Mouse (Mus musculus): ENCODE measurements around the gene Nipa1. TPM values are rescaled to one million over a fixed set of nuclear protein-coding genes. Genes with fewer than 3 reads are reported as not detected.
A peak's percentile ranks its signal among the peaks of the same experiment; 100 is the strongest.
"Not testable (repeated sequence)": the region's sequence is repeated elsewhere in the genome, so short reads cannot be mapped to it uniquely, and the experiment has no call there.

Gene Nipa1
- total RNA-seq, 1 experiment from 2014 or later = 11.0 TPM

DNA sequence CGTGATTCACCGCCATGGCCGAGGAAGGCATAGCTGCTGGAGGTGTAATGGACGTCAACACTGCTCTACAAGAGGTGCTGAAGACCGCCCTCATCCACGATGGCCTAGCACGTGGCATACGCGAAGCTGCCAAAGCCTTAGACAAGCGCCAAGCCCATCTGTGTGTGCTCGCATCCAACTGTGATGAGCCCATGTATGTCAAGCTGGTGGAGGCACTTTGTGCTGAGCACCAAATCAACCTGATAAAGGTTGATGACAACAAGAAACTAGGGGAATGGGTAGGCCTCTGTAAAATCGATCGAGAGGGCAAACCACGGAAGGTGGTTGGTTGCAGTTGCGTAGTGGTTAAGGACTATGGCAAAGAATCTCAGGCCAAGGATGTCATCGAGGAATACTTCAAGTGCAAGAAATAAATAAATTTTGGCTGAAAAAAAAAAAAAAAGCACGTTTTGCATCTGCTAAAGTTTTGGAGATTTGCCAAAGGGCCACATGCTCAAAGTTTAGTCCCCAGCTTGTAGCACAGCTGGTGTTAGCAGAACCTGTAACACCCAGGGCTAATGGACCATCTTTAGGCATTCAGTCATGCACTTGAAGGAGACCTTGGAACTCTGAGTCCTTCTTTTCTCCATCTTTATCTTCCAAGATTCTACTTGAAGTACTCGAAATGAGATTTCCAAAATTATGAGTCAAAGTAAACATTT is 5.6 kb downstream of the Nipa1 start:
- ATAC-seq (replicated peaks in 1 of 2; ENCODE audit: insufficient read depth in 1 of 2, low FRiP score in 2 of 2, low TSS enrichment in 1 of 2, low read depth in 1 of 2, poor library complexity in 2 of 2, severe bottlenecking in 2 of 2) = not testable (repeated sequence)

DNA sequence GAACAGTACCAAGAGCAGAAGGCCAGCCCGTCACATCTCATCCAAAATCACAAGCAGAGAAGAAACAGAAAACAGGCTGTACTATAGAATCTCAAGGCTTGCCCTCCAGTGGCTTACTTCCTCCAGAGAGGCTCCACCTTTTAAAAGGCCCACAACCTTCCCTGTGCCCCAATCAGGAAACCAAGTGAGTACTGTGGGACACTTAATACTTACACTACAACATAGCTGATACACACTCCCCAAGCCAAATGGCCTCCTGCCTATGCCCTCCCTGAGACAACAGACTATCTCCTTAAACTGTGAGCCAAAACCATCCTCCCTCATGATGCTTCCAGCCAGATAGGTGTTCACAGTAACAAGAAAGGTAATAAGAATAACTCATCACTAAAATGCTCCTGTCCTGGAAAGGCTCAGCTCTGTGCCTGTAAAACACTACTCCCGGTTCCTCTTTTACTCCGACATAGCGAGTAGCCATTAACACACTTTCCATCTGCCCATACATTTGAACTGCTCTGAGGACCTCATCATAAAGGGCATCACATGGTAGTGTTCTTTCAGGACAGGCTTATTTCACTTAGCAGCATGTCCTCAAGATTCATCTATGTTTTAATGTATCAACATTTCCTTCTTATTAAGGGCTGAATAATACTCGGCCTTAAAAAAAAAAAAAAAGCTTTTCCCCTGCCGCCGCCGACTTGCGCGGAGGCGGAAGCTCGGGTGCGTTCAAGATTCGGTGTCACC is 6.3 kb downstream of the Nipa1 start:
- ATAC-seq (replicated peaks in 1 of 2; ENCODE audit: insufficient read depth in 1 of 2, low FRiP score in 2 of 2, low TSS enrichment in 1 of 2, low read depth in 1 of 2, poor library complexity in 2 of 2, severe bottlenecking in 2 of 2) = no peak

DNA sequence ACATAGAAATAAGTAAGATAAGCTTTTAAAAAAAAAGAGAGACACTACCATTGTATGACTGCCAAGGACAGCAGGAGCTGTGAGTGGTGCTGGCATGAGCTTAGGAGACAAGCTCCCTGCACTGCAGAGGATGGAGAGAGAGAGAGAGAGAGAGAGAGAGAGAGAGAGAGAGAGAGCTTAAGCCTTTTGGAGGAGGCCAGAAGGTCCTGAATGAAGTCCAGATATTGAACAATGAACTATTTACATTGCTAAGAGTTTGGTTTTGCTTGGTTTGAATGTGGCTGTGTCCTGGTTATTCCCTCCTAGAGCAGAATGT is 8.8 kb downstream of the Nipa1 start:
- no peak for ATAC-seq (replicated peaks in 1 of 2; ENCODE audit: insufficient read depth in 1 of 2, low FRiP score in 2 of 2, low TSS enrichment in 1 of 2, low read depth in 1 of 2, poor library complexity in 2 of 2, severe bottlenecking in 2 of 2)

DNA sequence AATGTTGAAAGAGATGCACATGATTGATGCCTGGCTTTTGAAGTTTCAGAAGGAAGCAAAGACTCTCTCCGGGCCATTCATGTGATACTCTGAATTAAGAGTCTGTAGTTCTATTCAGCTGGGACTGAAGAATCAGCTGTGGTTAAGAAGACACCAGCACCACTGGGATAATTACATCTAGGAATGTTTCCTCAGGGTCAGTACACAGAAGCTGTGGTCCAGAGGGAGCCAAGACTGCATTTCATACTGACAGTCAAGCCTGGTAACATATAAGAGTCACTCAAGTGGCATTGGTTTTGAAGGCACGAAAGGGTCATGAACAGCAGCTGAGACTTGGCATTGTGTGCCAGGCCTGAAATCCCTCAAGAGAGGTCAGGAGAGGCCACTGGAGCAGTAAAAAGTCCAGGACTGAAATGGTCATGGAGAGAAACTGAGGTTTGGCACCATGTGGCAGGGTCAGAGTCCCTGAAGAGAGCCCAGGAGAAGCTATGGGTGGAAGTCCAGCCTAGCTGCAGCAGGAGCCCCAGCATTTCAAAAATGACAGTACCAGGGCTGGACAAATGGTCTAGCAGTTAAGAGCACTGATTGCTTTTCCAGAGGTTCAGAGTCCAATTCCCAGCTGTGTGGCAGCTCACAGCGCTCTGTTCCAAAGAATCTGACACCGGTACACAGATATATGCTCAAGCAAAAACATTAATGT is 9.3 kb downstream of the Nipa1 start:
- ATAC-seq (replicated peaks in 1 of 2; ENCODE audit: insufficient read depth in 1 of 2, low FRiP score in 2 of 2, low TSS enrichment in 1 of 2, low read depth in 1 of 2, poor library complexity in 2 of 2, severe bottlenecking in 2 of 2) = no peak

DNA sequence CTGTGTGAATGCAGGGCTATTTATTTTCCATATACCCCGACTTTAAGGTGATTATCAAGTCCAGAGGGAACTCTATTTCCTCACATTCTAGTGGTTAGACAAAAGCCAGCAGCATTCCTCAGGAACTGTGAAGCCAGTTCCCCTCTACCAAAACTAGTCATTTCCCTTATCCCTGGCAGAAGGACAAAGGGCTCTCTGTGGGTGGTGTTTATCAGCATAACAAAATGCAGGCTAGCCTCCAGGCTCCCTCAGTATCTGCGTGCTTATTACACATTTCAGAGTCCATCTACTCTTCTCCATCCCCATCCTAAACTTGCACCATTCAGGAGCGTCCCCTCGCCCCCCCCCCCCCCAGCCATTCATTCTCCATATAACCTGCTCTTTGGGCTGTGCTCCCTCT is 20.8 kb downstream of the Nipa1 start:
- ATAC-seq (replicated peaks in 1 of 2; ENCODE audit: insufficient read depth in 1 of 2, low FRiP score in 2 of 2, low TSS enrichment in 1 of 2, low read depth in 1 of 2, poor library complexity in 2 of 2, severe bottlenecking in 2 of 2) = no peak

DNA sequence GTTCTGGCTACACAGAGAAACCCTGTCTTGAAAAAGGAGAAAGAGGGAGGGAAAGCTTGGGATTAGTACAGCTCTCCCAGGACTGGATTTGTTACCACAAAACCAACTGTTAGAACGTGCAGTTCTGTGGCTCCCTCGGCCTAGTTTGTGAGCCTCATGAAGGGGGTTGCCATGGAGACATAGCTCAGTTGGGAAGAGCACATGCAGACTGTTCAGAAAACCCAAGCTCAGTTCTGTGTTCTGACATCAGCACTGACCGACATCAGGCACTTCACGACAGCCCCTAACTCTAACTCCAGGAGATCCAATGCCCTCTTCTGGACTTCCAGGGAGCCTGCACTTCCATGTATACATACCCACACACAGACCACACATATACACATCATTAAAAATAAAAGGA is 24.7 kb downstream of the Nipa1 start:
- ATAC-seq (replicated peaks in 1 of 2; ENCODE audit: insufficient read depth in 1 of 2, low FRiP score in 2 of 2, low TSS enrichment in 1 of 2, low read depth in 1 of 2, poor library complexity in 2 of 2, severe bottlenecking in 2 of 2) = no peak

DNA sequence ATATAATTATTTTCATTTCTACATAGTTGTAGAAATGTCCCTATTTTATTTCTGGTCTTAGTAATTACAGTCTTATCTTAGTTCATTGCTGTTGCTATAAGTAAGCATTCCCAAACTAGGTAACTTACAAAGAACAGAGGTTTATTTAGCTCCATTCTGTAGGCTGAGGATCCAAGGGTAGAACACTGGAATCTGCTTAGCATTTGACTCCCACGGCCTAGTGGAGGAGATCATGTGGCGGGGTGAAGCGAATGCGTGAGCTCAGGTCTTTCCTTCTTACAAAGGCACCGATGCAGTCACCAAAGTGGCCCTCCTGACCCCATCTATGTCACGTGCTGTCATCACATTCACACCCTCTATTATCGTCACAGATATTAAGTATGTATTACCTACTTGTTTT is 27.9 kb downstream of the Nipa1 start:
- ATAC-seq (replicated peaks in 1 of 2; ENCODE audit: insufficient read depth in 1 of 2, low FRiP score in 2 of 2, low TSS enrichment in 1 of 2, low read depth in 1 of 2, poor library complexity in 2 of 2, severe bottlenecking in 2 of 2) = no peak

DNA sequence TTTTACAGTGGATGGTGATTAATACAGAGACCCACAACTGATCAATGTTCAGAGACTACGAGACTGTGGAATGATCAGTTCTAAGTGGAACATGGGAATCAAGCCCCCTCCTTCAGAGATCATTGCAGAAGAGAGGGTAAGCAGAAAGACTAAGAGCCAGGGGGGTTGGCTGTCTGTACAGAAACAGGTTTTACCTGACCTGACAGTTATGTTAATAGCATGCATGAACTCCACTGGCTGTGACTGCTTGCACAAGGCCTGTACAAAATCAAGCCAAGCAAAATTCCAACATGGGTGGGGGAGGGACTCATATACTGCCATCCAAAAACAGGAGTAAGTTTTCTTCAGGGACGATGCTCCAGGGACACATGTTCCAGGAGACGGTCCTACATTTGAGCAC is 28.6 kb downstream of the Nipa1 start:
- no peak for ATAC-seq (replicated peaks in 1 of 2; ENCODE audit: insufficient read depth in 1 of 2, low FRiP score in 2 of 2, low TSS enrichment in 1 of 2, low read depth in 1 of 2, poor library complexity in 2 of 2, severe bottlenecking in 2 of 2)

DNA sequence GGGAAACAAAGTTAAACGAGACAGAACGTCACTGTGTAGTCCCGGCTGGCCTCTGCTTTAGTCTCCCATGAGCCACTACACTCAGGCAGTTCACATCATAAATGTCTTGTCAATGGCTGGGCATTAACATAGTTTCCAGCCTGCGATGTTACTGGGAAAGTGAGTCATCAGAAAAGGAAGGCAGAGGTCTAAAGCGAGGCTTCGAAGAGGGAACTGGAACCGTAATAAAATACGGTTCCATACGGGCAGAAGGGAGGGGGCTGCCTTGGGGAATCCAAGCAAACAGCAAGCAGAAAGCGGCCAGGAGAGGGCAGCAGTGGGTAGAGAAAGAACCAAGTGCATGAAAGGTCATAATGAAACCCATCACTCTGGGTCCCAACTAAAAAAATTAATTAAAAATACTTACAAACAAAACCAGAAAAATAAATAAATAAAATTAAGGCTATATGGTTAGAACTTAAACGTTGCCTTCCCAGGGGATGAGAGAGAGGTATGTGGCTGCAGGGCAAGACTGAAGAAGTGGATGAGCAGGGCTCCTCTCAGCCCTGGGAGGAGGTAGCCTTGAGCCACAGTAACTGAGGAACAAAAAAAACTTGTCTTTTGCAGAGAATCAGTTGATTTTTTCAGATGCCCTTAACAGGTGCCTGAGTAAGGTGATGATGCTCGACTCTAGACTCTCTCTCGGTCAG is 33.1 kb downstream of the Nipa1 start:
- ATAC-seq (replicated peaks in 1 of 2; ENCODE audit: insufficient read depth in 1 of 2, low FRiP score in 2 of 2, low TSS enrichment in 1 of 2, low read depth in 1 of 2, poor library complexity in 2 of 2, severe bottlenecking in 2 of 2) = peak; percentile 93 to 95

DNA sequence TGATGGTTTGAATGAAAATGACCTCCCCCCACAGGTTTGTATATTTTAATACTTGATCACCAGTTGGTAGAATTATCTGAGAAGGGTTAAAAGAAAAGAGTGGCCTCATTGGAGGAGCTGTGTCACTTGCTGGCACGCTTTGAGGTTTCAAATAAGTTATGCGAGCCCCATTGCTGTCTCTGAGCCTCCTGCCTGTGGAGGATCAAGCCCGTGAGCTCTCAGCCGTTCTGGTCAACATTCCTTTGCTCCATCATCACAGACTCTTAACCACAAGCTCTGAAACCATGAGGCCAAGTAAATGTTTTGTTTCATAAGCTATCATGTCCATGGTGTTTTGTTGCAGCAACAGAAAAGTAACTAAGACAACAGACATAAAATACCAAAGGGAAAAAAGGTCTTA is 35.0 kb downstream of the Nipa1 start:
- no peak for ATAC-seq (replicated peaks in 1 of 2; ENCODE audit: insufficient read depth in 1 of 2, low FRiP score in 2 of 2, low TSS enrichment in 1 of 2, low read depth in 1 of 2, poor library complexity in 2 of 2, severe bottlenecking in 2 of 2)

DNA sequence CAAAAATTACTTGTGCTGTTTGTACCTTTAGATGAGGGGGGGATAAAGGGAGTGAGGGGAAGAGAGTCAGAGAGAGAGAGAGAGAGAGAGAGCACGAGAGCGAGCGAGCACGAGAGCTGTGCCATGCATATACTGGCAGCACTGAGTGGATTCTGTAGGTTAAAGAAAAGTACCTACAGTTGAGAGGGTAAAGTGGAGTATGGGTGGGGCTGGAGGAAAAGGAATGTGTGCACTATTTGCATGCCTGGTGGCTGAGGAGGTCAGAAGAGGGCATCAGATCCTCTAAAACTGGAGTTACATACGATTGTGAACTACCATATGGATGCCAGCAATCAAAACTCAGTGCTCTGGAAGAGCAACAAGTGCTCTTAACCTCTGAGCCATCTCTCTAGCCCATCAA is 36.6 kb downstream of the Nipa1 start:
- ATAC-seq (replicated peaks in 1 of 2; ENCODE audit: insufficient read depth in 1 of 2, low FRiP score in 2 of 2, low TSS enrichment in 1 of 2, low read depth in 1 of 2, poor library complexity in 2 of 2, severe bottlenecking in 2 of 2) = no peak

DNA sequence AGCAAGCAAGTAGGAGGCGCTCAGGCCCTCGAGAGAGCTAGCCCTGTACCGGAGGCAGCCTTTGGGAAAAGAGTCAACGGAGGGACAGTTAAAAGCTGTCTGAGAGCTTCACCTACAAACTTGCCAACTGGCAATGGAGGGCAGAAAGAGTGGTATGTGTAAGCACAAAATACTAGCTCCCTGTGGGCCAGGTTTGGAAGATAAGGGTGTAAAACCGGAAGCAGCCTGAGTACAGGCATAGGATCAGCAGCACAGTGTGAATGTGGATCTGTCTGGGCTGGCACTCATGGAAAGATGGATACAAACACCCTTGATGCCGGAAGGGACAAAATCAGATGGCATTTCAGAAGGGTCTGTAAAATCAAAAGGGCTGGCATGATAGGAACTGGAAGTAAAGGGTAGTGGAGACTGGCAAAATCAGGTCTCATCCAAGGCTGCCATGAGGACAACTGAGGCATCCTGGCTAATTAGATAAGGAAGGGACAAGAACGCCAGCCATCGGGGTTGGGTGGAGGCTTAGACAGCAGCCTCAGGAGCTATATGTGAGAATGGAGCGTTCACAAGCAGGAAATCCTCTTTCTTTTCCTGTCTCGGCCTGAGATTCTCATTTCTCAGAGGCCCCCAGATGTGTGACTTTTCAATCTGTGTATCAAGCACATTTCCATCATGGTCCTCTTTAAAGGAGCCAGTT is 37.6 kb downstream of the Nipa1 start:
- ATAC-seq (replicated peaks in 1 of 2; ENCODE audit: insufficient read depth in 1 of 2, low FRiP score in 2 of 2, low TSS enrichment in 1 of 2, low read depth in 1 of 2, poor library complexity in 2 of 2, severe bottlenecking in 2 of 2) = no peak

DNA sequence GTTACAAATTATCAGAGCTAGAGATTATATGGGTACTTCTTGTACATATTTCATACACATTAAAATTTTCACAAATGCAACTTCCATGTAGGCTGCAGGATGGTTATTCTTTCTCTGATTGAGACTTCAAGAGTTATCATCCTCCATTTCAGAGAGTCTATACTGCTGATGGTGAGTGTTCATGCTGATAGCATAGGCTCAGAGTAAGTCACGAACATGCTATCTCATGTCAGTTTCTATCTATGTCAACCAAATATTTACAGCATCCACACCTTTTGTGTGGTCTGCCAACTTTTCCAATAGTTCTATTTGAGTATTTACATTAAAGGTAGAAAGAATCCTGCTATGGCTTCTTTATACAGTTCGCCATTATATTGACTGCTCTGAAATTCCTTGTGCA is 38.2 kb downstream of the Nipa1 start:
- no peak for ATAC-seq (replicated peaks in 1 of 2; ENCODE audit: insufficient read depth in 1 of 2, low FRiP score in 2 of 2, low TSS enrichment in 1 of 2, low read depth in 1 of 2, poor library complexity in 2 of 2, severe bottlenecking in 2 of 2)

DNA sequence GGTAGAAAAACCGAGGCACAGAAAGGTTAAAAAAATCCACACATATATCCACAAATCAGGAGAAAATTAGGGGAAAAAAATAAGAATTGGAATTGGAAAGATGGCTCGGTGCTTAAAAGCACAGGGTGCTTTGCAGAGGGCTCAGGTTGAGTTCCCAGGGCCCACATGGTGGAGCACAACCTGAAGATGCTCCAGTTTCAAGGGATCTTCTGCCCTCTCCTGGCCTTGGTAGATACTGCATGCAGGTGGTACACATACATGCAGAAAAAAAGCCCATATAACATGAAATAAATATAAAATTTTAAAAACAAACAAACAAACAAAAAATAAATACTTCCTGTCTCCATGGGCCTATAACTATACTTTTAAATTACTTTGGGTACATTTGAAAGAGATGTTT is 45.3 kb downstream of the Nipa1 start:
- ATAC-seq (replicated peaks in 1 of 2; ENCODE audit: insufficient read depth in 1 of 2, low FRiP score in 2 of 2, low TSS enrichment in 1 of 2, low read depth in 1 of 2, poor library complexity in 2 of 2, severe bottlenecking in 2 of 2) = no peak

DNA sequence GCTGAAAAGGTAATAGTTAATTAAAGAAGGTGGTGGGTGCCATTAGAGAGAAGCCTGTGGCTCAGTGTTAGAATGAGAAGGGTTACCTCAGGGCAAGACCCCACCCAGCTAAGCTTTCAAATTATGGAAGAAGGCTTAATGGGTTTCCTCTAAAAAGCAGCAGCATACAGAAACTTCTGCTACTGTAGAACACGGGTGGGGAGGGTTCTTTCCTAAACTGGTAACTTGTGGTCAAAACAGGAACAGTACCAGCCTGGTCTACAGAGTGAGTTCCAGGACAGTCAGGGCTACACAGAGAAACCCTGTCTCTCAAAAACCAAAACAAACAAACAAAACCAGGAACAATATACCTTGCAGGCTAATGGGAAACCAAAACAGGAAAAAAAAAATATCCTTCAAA is 50.3 kb downstream of the Nipa1 start:
- ATAC-seq (replicated peaks in 1 of 2; ENCODE audit: insufficient read depth in 1 of 2, low FRiP score in 2 of 2, low TSS enrichment in 1 of 2, low read depth in 1 of 2, poor library complexity in 2 of 2, severe bottlenecking in 2 of 2) = peak; percentile 47 to 48; a peak in 2 of 4 replicates

DNA sequence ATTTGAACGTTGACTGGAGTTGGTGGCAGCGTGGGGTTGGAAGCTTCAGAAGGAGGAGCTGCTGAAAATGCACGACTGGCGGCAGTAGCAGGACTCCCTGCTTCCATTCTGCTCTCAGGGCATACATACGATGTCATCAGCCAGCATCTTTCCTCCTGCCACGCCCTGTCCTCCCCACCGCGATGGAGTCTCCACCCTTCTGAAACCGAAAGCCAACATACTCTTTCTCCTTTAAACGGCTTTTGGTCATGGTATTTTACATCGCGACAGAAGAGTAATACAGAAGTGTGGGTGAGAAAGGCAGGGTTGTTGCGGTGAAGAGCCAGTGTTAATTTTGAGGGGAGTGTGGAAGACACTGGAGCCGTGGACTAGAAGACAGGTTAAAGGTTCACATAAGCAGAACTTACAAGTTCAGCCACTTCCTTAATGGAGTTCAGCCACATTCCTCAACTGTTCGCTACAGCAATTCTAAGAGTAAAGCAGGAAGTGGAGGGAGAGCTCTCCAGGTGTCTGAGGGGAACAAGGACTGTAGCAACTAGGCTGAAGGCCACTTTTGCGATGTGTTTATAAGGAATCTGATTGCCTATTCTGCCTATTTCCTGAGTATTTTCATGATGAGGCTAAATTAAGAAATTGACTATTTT is 51.4 kb downstream of the Nipa1 start:
- peak; percentile 88 to 94 for ATAC-seq (replicated peaks in 1 of 2; ENCODE audit: insufficient read depth in 1 of 2, low FRiP score in 2 of 2, low TSS enrichment in 1 of 2, low read depth in 1 of 2, poor library complexity in 2 of 2, severe bottlenecking in 2 of 2)

DNA sequence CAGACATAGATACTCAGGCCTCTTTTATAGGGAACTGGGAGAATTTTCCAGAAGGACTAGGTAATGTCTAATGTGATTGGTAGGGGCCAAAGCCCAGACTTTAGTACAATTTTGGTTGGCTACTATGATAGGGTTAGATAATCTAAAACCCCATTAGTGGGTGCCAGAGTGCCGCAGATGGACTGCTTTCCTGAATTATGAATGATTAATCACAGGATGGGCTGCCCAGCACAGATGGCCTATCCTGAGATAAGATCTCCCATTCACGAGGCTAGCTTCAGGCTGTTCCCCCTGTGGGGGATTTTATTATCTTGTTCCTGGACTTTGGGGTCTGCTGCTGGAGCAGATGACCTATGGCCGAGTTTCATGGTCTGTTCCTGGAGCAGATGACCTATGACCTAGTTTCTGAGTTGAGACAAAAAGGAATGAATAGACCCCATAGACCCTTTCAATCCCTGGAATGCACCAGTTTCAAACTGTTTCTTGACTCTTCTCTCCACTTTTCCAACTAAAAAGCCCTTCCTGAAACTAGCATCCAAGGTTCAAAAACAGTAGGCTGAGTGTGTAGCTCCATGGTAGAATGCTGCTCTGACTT is 52.8 kb downstream of the Nipa1 start:
- ATAC-seq (replicated peaks in 1 of 2; ENCODE audit: insufficient read depth in 1 of 2, low FRiP score in 2 of 2, low TSS enrichment in 1 of 2, low read depth in 1 of 2, poor library complexity in 2 of 2, severe bottlenecking in 2 of 2) = no peak
